Mouse (Mus musculus): Measurements from ENCODE around the gene Hnrnpul2. TPM values are rescaled to one million over a fixed set of nuclear protein-coding genes. Genes with fewer than 3 reads are reported as not detected.
"Not testable (repeated sequence)": the region's sequence is repeated elsewhere in the genome, so short reads cannot be mapped to it uniquely, and the experiment has no call there.

Hnrnpul2 gene
- total RNA-seq, 2 experiments from 2014 or later: 68.2 to 85.2 TPM

DNA sequence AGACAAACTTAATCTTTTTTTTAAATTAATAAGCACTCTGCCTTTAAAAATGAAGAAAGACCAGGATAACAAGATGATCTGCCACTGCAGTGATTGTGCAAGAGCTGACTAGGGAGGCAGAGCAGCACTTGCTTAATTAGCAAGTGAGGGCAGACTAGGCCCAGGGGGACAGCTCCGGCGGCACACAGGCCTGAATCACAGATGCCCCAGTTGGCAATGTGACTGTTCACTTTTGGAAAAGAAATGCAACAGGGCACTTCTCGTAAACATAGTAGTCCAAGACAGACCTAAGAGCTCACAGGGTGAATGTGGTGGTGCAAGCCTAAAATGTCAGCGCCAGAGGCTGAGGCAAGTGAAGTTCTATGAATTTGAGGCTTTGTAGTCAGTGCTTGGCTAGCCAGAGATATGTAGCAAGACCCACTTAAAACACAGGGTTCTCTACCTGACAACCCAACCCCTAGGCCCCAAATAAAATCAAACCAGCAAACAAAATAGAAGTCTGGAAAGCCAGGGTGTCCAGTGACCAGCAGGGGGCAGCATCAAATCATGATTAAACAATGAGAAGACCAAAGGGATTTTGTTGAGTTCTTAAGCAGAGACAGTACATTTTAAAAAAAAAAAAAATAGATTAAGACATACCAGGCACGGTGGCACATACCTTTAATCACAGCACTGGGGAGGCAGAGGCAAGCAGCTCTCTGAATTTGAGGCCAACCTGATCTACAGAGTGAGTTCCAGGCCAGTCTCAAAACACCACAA is 24.7 kb downstream of the Hnrnpul2 start:
- ATAC-seq (replicated peaks; ENCODE audit: low FRiP score, low TSS enrichment, poor library complexity, severe bottlenecking): peak; percentile 42; the same call in 1 of the 2 replicates

DNA sequence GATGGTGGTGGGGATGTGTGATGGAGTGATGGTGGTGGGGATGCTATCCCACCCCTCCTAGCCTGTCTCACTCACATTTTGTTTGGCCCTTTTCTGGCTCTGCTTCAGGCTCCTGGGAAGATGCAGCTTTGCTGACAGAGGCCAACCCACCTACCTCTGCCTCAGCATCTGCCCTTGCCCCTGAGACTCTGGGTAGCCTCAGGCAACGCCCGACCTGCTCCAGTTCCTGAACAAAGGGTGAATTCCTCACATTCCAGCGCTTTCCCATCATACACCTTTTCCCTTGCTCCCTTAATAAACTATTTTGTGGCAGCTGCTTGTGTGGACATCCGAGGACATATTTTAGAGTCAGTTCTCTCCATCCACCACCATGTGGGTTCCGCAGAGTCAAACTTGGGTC is 28.5 kb downstream of the Hnrnpul2 start:
- no peak for ATAC-seq (replicated peaks; ENCODE audit: low FRiP score, low TSS enrichment, poor library complexity, severe bottlenecking)

DNA sequence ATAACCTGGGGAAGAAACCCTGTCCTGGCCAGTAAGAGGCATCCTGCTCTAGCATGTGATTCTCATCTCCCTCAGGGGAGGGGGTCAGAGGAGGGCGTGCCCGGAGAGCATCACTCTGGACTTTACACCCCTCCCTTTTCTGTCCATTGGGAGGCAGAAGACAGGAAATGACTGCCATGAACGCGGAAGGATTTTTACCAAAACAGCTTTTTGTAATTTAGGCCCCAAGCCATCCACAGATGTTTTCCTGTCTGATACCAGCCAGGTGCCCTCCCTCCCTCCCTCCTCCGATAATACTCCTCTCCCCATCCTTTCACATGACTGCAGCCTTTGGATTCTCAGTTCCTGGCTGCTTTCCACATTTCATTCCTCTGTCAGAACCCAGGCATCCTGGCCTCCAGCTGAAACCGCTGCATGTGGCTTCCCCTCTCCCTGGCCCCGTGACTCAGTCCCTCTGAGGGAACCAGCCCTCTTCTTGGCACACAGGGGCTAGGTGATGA is 30.6 kb downstream of the Hnrnpul2 start, which contains the start of gene Lrrn4cl:
Gene Lrrn4cl (plus strand): TSS at position 367 of the 500 bp plus-strand sequence.
- peak; percentile 36; the same call in 1 of the 2 replicates for ATAC-seq (replicated peaks; ENCODE audit: low FRiP score, low TSS enrichment, poor library complexity, severe bottlenecking)

DNA sequence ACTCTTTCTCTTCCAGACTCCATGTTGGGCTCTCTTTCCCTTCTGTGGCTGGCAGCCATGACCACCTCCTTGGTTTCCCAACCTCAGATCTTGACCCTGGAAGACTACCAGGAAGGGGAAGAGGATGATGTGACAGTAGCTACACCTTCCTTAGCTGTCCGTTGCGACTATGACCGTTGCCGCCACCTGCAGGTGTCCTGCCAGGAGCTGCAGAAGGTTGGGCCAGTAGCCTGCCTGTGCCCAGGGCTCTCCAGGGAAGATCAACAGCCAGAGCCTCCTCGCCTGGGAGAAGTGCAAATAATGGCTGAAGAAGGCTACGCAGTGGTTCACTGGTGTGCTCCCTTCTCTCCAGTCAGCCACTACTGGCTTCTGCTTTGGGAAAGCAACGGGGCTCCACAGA is 31.8 kb downstream of the Hnrnpul2 start:
- no peak for ATAC-seq (replicated peaks; ENCODE audit: low FRiP score, low TSS enrichment, poor library complexity, severe bottlenecking)

DNA sequence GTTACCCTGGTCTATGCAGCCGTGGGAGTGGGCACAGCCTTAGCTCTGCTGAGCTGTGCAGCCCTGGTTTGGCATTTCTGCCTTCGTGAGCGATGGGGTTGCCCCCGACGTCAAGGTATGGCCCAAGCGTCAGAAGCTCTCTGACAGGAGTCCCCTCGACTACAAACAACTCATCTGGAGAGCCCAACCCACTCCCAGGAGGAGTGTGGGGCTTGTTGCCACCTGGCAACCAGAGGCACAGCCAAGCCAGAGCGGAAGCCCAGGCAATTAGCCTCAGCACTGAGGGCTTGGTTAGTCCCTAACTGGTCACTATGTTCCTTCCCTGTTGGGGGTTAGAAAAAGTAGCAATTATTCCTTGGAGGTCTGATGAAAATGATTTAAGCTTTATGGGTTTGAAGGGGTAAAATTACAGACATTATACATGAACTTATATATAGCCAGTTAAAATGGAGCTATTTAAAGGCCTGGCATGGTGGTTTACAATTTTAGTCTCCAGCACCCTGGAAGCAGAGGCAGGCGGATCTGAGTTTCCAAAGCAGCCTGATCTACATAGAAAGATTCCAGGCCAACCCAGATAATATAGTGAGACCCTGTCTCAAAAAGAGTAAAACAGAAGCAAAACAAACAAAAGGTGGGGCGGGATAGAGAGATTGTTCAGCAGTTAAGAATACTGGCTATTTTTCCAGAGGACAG is 32.6 kb downstream of the Hnrnpul2 start:
- no peak for ATAC-seq (replicated peaks; ENCODE audit: low FRiP score, low TSS enrichment, poor library complexity, severe bottlenecking)

DNA sequence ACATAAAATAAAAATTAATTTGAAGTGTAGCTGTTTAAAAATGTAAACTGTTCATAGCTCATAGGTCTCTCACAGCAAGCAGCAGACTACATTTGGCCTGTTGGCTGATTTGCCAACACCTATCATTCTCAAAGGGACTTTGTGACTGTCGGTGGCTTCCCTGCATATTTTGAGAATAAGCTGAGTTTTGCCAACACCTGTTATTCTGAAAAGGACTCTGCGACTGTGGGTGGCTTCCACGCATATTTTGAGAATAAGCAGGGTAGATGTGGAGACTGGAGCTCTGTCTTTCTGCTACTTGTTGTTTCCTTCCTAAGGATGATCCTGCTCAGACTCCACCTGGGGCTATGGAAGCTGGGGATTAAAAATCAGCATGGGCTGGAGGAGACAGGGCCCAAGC is 33.3 kb downstream of the Hnrnpul2 start:
- ATAC-seq (replicated peaks; ENCODE audit: low FRiP score, low TSS enrichment, poor library complexity, severe bottlenecking): no peak

DNA sequence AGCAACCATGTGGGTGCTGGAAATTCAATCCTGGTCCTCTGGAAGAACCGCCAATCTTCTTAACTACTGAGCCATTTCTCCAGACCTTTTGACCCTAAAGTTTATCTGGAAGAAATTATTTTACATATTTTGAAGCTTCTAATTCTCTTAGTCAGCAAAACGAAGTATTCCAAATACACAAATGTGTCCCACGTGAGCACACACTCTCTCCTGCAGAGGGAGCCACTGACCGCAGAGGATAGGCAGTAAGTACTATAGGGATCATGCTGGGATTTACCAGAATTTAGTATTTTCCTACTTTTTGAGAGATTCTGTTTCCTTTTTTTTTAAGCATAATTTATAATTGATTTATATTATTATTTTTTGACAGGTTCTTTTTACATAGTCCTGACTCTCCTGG is 37.9 kb downstream of the Hnrnpul2 start:
- 0 out of 2 replicates have a peak, but pooled peaks have one; percentile 52 for ATAC-seq (replicated peaks; ENCODE audit: low FRiP score, low TSS enrichment, poor library complexity, severe bottlenecking)

DNA sequence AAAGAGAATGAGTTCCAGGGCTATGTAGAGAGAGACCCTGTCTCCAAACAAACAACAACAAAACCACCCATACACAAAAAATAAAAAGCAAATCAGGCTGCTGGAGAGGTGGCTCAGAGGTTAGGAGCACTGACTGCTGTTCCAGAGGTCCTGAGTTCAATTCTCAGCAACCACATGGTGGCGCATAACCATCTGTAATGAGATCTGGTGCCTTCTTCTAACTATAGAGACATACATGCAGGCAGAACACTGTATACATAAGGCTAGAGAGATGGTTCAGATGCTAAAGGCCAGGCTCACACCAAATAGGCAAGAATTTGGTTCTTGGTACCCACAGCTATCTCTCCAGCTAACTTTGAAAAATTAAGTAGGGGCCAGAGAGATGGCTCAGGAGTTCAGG is 39.2 kb downstream of the Hnrnpul2 start:
- ATAC-seq (replicated peaks; ENCODE audit: low FRiP score, low TSS enrichment, poor library complexity, severe bottlenecking): no peak

DNA sequence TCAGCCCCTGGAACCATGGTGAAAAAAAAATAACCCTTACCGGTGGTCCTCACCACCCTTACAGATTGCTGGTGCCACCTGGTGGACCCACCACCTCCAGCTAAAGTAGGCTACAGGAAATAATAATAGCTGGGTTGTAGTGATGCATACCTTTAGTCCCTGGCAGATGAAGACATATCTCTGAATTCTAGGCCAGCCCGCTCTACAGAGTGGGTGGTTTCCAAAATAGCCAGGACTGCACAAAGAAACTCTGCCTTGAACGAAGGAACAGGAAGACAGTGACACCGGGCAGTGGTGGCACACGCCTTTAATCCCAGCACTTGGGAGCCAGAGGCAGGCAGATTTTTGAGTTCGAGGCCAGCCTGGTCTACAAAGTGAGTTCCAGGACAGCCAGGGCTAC is 44.5 kb downstream of the Hnrnpul2 start:
- ATAC-seq (replicated peaks; ENCODE audit: low FRiP score, low TSS enrichment, poor library complexity, severe bottlenecking): no peak

DNA sequence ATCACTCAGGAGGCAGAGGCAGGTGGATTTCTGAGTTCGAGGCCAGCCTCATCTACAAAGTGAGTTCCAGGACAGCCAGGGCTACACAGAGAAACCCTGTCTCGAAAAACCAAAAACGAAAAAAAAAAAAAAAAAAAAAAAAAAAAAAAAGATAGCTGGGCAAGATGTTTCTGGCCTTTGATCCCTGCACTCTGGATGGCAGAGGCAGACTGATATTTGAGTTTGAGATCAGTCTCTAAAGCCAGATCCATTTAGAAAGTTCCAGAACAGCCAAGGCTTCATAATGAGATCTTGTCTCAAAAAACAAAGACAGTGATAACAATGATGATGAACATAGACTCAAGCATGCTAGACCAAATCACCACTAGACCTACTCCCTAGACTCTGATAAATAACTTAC is 50.6 kb downstream of the Hnrnpul2 start:
- ATAC-seq (replicated peaks; ENCODE audit: low FRiP score, low TSS enrichment, poor library complexity, severe bottlenecking): not testable (repeated sequence)

DNA sequence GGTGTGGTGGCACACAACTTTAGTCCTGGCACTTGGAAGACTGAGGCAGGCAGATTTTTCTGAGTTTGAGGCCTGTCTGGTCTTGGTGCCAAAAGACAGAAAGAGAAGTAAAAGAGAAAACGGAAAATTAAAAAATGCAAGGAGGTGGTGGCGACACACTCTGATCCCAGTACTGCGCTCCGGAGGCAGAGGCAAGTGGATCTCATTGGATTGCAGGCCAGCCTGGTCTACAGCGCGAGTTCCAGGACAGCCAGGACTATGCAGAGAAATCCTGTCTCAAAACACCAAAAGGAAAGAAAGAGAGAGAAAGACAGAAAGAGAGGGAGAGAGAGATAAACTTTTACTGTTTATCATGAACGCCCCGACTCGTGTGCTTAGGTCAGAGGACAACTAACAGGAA is 51.0 kb downstream of the Hnrnpul2 start:
- no peak for ATAC-seq (replicated peaks; ENCODE audit: low FRiP score, low TSS enrichment, poor library complexity, severe bottlenecking)

DNA sequence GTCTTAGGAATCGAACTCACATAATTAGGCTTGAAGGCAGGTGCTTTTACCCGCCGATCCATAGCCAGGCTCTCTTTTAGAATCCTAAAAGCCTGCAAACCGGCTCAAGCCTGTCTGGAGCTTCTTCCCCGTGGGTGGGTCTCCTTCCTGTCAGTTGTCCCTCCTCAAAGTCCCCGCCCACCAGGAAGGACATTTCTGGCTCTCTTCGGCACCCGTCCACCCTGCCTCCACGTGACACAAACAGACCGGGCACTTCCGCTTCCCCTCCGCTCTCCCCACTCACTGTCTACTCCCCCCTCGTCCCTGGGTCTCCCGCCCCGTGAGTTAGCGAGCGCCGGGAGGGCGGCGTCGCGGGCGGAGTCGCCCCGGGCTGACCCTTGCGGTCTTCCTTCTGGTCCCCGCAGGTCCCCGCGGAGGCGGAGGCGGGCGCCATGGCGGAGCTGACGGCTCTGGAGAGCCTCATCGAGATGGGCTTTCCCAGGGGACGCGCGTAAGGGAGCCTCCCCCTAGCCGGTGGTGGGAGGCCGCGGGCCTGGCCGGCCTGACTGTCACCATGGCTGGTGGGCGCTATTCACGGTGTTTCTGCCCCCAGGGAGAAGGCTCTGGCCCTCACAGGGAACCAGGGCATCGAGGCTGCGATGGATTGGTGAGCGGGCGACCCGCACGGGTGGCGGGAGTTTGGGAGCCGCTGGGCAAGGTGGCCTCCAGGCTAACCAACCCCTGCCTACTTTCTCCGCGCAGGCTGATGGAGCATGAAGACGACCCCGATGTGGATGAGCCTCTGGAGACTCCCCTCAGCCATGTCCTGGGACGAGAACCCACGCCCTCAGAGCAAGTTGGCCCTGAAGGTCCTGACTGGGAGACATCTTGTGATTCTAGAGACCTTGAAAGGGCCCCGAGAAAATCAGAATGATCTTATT is 51.7 kb downstream of the Hnrnpul2 start, which contains the start of gene Ubxn1:
Gene Ubxn1 (plus strand): TSS at position 230 of the 920 bp plus-strand sequence.
- ATAC-seq (replicated peaks; ENCODE audit: low FRiP score, low TSS enrichment, poor library complexity, severe bottlenecking): peak; percentile 97

DNA sequence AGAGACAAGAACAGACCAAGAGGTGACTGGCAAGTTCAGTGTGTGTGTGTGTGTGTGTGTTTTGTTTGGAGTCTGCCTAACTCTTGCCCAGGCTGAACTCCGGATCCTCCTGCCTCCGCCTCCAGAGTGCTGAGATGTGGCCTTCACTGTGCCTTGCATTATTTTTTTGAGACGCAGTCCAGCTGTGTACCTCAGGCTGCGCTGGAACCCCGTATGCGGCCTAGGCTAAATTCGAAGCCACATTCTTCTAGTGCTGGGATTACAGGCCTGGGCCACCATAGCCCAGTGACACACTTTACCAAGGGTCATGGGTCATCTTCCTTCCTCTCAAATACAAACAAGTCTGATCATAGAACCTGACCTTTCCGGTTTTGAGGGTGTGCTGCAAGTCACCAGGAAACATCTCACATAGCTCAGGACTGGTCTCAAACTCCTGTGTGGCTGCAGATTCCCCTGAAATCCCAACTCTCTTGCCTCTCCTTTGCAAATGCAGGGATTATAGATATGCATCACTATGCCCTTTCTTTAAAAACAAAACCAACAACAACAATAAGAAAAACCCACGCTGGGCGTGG is 52.5 kb downstream of the Hnrnpul2 start:
- ATAC-seq (replicated peaks; ENCODE audit: low FRiP score, low TSS enrichment, poor library complexity, severe bottlenecking): no peak

DNA sequence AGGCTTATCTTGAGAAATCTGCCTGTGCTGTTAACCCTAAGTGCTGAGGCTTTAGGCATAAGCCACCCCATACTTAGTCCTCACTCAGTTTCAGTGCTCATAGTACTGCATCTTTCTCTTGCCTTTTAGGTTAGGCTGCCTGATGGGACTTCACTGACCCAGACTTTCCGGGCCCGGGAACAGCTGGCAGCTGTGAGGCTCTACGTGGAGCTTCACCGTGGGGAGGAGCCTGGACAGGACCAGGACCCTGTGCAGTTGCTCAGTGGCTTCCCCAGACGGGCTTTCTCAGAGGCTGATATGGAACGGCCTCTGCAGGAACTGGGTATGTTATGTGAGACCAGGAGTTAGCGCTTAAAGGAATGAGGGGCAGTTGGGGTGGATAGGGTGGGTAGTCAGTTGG is 55.2 kb downstream of the Hnrnpul2 start:
- no peak for ATAC-seq (replicated peaks; ENCODE audit: low FRiP score, low TSS enrichment, poor library complexity, severe bottlenecking)

DNA sequence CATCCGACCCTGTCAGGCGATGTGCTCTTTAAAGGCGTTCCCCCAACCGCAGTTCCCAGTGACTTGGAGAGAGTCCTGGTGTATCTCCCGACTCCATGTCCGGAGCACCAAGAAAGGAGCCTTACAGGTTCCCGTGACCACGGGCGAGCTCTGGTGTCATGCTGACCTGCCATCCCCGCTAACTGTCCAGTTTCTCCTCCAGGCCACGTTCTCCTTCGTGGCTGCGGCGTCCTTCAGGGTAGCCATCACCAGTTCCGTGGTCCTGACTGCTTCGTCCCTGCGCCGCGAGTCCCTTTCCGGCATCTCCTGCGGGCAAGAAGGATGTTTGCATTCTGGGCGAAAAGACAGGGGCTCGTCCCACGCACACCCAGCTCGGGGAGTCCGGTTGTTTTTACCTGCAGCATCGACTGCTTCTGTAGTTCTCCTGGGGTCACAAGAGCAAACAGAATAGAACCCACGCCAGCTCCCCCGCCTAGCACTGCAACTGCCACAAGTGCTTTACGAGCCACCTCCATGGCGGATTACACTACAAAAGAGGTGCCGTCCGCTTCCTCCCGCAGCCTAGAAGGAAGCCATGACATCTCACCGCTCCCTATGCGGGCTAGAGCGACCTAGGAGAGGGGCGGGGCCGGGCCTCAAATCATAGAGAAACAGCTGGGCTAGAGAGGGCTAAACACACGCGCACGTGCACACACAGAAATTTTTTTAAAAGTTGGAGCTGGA is 60.7 kb downstream of the Hnrnpul2 start, which contains the start of gene Uqcc3:
Gene Uqcc3 (minus strand): TSS at position 613 of the 723 bp plus-strand sequence.
- peak; percentile 98 for ATAC-seq (replicated peaks; ENCODE audit: low FRiP score, low TSS enrichment, poor library complexity, severe bottlenecking)

DNA sequence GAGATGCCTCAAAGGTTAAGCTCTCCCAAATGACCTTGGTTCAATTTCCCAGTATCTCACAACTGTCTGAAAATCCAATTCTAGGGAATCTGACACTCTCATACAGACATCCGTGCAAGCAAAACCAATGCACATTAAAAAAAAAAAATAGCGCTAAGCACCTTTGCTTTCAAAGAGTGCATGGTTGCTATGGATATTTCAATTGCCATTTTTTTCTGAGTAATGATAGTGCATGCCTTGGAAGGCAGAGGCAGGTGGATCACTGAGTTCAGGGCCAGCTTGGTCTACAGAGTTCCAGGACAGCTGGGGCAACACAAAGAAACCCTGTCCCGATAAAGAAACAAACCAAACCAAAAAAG is 61.2 kb downstream of the Hnrnpul2 start:
- ATAC-seq (replicated peaks; ENCODE audit: low FRiP score, low TSS enrichment, poor library complexity, severe bottlenecking): peak; percentile 28; the same call in 1 of the 2 replicates

DNA sequence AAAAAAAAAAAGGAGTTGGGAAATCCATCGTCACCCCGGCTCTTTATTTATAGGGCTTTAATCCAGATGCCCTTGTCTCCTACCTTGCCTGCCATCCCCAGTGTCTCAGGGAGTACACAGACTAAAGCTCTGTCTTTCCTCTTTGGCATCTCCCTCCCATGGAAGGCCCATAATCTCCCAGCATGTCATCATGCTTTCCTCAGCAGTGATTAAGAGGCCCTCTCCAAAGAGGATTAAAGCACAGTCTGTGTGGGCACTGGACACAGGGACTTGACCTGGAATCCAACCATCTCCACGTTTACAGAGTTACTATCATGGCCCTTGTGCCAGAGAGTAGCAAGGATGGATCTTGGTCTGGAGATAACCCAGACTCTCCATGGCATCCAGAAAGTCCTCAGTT is 63.8 kb downstream of the Hnrnpul2 start, which contains the start of the genes Lbhd1 and Gm49403:
Gene Lbhd1 (plus strand): TSS at position 117 of the 400 bp plus-strand sequence.
Gene Gm49403 (plus strand): TSS at position 315 of the 400 bp plus-strand sequence.
- ATAC-seq (replicated peaks; ENCODE audit: low FRiP score, low TSS enrichment, poor library complexity, severe bottlenecking): no peak

Data from megakaryocyte-erythroid progenitor cell, adult 5-6 weeks (primary cell).